Mouse (Mus musculus) neural tube, embryonic 10.5 days (tissue): ENCODE measurements around the gene Kif22.
"Not testable (repeated sequence)": the region's sequence is repeated elsewhere in the genome, so short reads cannot be mapped to it uniquely, and the experiment has no call there.

Experiments used
- DNase-seq: peaks from one replicate; pipeline ENCODE4 v3.0.0-alpha.2; 2017; ENCODE audit warnings: low spot score; ENCODE audit errors: extremely low spot score

Kif22 gene

DNA sequence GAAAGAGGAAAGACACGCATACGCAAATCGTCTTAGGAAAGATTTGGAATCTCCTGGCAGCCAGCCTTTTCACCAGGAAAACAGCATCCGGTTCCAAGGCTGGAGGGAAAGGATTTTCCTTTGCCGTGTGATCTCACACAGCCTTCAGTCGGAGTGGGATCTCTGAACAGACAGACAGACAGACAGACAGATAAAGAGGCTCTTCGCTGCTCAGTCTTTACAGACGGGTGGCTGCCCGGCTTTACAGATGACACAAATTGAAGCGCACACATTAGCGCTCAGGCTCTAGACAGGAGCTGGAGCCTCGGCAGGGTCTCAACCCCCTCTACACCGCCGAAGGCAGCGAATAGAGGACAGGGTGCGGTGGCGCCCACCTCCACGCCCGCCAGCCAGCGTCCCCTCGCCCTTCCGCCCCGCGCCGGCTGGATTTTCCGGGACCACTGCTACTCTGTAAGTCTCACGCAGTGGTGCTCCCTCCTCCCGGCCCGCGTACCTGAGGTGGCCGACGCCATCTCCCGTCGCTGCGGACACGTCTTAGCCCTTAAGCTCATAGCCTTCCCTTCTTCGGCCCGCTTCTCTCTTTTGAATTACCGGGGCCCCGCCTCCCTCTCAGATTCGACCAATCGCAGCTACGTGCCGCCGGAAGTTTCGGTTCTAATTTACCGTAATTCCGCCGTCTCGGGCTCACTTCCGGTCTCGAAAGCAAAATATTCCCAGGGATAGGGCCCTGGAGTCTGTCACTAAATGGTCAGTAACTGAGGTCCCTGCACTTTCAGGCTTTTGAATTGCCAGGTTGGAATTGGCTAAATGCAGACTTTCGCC, at the start of gene Kif22:
Kif22 (minus strand) TSS at position 621 of the 822 bp plus-strand sequence.
- DNase-seq, result peak; percentile 90

DNA sequence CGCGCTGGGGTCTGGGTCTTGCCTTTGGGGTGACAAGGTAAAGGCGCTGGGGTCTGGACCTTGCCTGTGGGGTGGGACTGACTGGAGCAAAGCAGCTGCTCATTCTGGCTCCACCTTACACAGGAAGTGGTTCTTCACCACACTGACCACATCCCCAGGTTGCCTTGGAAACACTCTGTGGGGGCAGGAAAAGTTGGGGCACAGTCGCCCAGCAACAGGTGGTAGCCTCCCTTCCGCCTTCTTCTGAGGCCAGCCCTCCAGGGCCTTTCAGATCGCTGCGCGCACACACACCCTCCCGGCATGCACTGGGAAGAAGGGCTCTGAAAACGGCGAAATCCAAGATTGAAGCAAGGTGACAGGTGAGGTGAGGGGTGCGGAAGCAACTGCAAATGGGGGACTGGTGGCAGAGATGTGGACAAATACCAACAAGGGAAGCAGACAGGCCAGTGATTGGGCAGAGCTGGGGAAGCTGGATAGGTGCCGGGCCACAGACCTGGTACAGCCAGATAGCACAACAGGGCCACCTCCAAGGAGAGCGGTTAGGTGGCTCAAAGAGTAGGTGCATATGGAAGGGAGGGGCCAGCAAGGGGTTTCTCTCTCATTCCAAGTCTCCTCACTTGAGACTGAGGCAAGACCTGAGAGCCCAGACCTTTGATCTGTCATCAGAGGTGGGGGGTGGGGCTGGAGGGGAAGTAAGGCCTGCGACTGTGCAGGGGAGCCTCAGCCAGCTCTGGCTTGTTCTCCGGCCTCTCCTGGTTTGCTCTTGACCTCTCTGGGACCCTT, 49.0 kb upstream of the Kif22 start, which contains the start of gene AI467606:
AI467606 (plus strand) TSS at position 246 of the 783 bp plus-strand sequence.
- DNase-seq, result no peak

DNA sequence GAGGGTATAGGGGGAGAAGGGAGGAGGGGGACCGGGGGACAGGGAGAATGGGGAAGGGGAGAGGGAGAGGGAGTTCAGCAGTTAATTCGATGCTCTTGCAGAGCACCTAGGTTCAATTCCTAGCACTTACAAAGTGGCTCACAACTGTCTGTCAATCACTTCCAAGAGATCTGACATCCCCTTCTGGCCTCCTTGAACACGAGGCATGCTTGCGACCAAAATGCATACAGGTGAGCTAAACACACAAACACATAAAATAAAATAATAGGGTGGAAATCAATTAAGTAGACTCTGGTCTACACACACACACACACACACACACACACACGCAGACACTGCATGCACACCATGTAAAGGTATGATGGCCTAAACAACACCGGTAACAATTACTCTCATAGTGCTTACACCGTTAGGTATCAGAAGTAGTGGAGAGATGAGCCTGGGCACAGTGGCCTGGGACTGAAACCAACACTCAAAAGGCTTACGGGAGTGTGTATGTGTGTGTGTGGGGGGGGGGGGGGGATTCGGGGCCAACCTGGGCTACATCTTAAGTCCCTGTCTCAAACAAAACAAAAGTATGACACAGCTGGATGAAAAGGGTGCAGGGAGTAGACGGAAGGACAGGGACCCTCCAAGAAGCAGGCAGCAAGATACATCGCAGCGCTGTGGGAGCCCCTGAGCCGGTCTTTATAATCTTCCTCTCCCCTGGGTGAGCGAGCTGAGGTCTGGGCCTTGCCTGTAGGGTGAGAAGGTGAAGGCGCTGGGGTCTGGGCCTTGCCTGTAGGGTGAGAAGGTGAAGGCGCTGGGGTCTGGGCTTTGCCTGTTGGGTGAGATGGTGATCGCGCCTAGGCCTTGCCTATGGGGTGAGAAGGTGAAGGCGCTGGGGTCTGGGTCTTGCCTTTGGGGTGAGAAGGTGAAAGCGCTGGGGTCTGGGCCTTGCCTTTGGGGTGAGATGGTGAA, 48.2 kb upstream of the Kif22 start:
- no peak for DNase-seq

DNA sequence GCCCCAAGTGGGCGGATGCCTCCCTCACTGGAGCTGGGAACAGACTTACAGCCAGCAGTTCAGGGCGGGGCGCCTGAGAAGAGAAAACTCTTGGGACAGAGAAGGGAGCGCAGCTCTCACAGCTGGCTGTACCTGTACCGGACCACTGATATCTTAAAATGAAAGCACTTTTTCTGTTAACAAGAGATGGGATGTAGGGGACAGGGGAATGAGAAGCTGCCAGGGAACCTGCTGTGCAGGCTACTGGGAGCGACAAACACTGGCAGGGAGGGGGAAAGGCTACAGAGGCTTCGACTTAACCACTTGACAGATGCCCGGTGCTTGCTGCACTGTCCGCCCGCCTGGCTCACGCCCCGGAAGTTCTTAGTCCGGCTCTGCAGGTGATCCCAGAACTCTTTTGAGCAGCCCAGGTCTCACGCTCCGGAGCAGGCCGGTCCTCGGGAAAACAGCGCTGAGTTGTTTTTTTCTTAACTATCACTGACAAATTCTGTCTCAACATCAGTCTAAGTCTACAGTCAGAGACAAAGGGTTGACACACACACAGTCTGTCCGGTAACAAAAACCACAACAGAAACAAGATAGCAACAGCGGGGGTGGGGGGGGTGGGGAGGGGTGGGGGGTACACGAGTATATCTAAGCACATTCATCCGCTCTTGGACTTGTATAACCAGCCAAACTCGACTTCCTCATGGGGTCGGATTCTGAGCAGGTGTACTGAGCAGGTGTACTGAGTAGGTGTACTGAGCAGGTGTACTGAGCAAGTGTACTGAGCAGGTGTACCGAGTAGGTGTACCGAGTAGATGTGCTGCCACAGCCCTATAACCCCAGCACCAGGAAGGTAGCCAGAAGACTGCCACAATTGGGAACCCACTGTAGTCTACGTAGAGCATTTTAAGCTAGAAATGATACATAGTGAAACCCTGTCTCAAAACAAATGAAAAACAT, 46.9 kb upstream of the Kif22 start:
- no peak for DNase-seq

DNA sequence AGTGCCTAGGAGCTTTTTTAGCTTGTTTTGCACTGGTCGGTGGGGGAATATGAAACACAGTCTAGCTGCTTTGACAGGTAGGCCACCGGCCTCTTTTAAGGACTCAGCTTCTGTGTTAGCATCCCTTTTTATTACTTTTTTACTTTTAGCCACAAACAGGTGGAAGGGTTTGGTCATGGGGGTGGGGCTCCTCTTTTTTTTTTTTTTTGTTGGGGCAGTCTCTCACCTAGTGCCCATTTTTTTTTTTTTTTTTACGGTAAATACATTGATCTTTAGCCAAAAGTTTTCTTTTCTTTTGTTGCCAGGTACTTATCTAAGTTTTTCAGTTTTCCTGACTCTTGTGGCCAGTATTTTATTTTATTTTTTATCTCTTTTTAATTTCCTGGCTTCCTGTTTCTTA, 45.8 kb upstream of the Kif22 start:
- DNase-seq, result no peak

DNA sequence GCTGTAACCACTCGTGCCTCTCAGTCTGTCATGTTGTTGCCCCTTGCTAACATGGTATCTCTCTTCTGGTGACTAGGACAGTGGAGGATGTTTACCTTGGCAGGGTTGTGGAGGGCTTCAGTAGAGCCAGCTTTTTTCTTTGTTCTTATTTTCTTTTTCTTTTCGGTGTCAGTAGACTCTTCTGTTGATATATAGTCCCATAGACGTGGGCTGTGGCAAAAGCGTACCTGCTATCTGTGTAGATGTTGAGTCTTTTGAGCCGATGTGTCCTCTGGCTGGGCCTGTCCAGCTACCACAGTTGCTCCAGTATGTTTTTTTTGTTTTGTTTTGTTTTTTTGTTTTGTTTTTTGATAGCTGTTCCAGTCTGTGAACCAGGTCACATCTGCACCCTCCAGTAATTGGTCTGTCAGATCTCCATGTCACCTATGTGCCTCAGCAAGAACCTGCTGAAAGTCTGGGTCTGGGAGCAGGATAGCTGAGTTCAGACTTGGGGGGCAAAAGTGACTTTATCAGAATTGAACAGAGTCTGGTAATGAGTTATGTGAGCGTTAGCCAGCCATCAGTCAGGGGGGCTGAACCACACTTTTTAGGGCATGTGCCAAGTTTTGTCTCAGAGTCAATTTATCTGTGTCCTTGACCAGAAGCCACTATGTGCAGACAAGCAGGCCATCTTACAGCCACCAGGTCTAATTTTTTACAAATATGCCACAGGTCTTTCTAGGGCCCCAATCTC, 45.2 kb upstream of the Kif22 start, which contains the start of gene Zg16:
Zg16 (minus strand) TSS at position 51 of the 733 bp plus-strand sequence.
- DNase-seq, result not testable (repeated sequence)

DNA sequence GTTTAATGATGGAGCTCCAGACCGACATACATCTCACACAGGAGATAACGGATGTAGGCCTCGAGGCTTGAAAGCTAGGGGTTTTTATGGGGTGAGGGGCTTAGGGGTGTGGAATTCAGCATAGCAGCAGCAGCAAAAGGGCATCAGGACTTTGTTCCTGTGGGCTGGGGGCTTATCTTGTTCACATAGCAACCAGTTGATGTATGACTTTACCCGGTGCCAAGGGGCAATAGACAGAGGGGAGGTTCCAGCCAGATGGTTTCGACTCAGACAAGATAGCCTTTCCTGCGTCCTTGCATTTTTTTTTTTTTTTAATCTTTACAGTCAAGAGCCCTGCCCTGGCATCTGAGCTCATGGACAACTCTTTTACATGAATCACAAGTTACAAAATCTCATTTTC, 43.5 kb upstream of the Kif22 start:
- not testable (repeated sequence) for DNase-seq

DNA sequence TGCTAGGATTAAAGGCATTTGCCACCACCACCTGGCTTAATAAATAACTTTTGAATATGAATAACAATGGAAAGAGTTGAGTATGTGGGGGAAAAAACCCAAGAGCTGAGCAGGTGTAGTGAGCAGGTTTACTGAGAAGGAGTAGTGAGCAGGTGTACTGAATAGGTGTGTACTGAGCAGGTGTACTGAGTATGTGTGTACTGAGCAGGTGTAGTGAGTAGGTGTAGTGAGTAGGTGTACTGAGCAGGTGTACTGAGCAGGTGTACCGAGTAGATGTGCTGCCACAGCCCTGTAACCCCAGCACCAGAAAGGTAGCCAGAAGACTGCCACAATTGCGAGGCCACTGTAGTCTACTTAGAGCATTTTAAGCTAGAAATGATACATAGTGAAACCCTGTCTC, 42.5 kb upstream of the Kif22 start:
- DNase-seq, result no peak

DNA sequence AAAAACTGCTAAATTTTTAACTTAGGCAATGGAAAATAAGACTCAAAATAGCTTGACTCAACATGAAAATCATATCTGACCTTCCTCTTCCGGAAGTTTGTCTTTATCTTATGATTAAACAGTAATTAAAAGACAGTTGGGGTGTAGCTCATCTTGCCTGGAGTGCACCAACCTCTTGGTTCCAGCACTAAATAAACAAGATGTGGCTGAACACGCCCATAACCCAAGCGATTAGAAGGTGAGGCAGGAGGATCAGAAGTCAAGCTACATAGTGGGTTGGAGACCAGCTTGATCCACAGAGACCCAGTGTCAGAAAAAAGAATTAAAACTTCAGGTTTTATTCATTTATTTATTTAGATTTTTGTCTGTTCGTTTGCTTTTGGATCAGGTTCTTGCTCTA, 41.4 kb upstream of the Kif22 start:
- no peak for DNase-seq

DNA sequence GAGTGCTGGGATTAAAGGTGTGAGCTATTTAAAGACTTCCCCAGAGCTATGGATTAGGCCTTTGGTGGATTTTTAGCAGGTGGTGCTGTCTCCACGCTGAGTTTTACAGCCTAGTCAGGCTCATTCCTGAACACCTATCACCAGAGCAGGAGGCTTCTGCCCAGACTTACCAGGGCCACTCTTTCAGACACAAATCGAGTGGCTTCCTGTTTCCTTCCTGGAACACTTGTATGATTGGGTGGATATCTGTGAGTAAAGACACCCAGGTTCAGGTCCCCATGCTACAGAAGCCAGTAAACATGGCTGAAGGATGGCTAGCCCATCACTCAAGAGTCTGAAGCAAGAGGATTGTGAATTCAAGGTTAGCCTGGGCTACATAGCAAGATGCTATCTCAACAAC, 40.7 kb upstream of the Kif22 start:
- DNase-seq, result no peak

DNA sequence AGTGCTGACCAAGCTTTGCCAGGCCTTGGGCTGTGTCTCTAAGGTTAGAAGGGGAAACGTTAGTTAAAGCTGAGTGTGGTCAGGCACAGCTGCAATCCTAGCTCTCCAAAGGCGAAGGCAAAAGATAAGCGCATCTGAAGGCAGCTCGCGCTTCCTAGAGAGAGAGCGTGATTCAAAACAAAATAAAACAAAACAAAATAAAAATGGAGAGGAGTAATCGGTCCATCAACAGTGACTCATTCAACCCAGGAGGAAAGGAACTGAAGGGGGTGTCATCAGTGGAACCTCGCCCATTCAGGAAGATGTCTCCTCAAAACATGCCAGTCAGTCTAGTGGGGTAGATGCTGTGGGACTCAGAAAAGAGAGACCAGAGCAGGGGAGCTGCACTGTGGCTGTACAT, 40.0 kb upstream of the Kif22 start:
- no peak for DNase-seq

DNA sequence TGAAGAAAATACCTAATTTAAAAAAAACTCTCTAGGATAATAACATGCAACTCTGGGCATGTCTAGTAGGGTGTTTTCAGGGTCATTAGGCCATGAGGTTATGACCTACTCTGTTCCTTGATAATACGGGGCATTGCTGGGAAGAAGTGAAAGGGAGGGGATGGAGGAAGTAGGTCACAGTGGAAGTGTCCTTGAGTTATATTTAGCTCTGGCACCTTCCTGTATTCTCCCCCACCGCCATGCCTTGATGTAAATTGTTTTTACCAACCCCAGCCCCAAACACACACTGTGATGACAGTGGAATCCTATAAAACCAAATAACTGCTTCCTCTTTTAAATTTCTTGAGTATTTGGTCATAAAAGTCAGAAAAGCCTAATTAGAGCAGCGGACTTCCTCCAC, 37.8 kb upstream of the Kif22 start:
- DNase-seq, result no peak

DNA sequence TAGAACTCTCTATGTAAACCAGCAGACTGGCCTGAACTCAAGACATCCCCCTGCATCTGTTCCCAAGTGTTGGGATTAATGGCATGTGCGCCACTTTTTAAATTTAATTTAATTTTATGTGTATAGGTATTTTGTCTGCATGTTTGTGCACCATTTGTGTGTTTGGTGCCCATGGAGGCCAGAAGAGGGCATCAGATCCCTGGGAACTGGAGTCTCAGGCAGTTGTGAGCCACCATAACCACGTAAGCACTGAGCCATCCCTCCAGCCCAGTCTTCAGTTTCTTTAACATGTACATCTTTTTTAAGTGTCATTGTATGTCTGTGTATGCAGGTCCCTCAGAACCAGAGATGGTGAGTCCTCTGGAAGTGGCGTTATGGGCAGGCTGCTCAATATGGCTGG, 35.4 kb upstream of the Kif22 start:
- DNase-seq, result no peak

DNA sequence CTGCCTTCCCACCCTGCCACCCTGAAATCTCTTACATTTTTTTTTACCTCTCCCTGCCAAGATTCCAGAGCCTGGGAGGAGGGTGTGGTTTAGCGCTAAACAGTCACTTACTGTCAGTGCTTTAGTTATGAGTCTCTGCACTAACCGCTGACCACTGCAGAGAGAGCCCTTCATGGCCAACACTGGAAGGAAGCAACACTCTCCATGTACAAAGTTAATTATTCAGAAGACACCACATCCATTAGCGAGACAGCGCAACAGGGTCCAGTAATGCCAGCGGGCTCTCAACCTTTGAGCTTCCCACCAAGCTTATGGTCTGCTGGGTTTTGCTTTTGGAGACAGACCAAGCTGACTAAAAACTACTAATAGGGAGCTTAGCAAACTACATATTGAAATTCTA, 33.9 kb upstream of the Kif22 start:
- no peak for DNase-seq

DNA sequence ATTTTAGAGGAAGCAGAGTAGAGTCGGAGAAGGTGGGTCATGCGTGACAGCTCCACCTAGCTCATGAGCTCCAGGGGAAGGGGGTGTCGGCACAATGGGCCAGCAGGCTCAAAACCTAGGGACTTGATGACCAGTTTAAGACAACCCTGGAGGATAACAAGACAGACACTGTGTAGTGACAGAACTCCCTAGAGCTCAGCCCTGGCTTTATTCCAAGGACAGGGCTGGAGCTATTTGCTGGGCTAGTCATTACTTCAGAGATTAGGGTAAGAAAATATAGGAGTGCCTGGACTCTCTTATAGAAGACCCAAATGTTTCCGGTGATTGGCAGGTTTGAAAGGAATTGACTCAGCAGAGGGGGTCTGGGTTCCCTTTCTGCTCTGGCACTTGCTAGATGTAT, 30.9 kb upstream of the Kif22 start:
- DNase-seq, result no peak

DNA sequence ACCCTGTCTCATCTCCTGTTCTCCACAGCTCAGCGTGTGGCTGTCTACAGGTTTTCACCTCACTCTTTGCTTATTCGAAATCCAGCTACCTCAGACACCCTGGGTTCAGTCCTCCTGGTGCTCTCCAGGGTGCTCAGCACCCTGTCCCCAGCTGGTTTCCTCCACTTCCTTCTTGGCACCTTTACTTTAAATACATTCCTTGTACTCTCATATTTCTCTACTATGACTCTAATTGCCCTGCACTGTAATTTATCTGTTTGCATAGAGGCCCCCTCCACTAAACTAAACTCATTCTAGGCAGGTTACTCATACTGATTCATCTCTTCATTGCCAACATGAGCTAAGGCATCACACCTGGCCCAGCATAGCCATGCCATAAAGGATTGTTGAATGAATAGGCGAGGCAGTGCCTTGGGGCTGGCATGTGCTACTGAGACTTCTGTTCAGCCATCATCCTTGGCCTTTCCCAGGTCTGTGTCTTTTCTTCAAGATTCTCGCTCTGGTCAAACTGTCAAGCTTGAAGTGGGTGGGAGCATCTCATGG, 28.7 kb upstream of the Kif22 start:
- no peak for DNase-seq

DNA sequence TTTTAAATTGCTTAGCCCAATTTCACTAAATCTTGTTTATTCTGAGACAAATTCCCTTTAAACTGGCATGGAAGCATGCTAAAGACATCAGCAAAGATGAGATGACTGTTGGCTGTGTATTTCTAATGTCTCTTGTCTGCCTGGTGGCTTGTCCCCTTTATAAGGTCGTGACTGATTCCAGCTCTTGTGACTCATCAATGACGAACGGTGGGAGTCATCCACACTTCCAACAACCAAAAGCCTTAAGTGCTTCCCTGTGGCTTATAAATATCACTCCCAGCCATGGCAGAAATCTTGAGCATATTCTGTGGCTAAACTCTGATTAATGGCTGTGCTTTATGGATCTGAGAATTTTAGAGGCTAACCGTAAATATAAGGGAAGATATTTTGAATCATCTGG, 24.0 kb upstream of the Kif22 start:
- no peak for DNase-seq

DNA sequence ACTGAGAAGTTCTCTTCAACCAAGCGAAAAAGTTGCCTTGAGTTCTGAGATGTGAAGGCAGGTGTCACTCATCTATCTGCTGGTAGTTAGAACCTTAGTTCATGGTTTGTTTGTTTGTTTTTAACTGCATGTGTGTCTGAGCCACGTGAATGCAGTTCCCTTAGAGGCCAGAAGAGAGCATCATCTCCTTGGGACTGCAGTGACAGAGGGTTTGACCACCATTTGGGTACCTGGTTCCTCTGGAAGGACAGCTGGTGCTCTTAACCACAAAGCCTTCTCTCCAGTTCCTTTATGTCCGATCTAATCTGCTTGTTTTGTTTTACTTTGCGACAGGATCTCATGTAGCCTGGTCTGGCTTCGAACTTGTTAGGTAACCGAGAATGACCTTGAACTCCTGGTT, 23.3 kb upstream of the Kif22 start:
- DNase-seq, result no peak

DNA sequence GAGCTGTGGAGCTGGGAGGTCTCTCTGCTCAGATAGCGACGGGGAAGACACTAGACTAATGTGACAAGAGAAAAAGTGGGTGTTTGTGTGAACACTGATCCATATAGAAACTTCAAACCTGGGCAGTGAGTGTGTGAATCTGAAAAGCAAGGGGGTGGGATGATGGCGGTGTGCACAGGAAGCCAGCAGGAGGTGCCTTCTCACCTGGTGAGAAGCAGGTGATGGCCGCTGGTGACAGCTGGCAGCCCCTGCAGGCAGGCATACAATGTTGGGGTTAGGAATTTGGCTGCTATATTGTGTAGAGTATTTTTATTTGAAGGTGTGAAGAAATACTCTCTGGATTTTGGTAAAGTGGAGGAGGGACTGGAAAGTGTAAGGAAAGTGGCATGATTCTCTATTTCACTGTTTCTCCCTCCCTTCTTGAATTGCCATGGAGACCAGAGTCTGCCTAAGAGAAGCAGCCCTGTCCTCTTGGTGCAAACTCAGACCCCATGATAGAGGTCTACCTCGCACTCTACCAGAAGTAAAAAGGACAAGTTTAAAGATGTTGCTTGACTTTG, 12.8 kb upstream of the Kif22 start:
- DNase-seq, result no peak
